Mouse (Mus musculus) heart, adult 18-20 months (tissue): ENCODE results near the gene Gm3317. TPM values are rescaled to one million over a fixed set of nuclear protein-coding genes. Genes with fewer than 3 reads are reported as not detected.
"Not testable (repeated sequence)": the region's sequence is repeated elsewhere in the genome, so short reads cannot be mapped to it uniquely, and the experiment has no call there.

Source experiments
- DNase-seq, 2 experiments: peaks; one replicate each; pipeline ENCODE4 v3.0.0; 2021 to 2022; ENCODE audit warnings: mixed read lengths in 1 of 2
- long read RNA-seq, 2 experiments: library from polyadenylated mRNA; stranded (forward); transcript quantifications; one replicate each; pipeline ENCODE4 v2.0.0; 2021
- total RNA-seq, 2 experiments: library from RNA; stranded (reverse); gene quantifications; 2 replicates each; pipeline ENCODE4 v1.2.3; 2021

Gm3317 gene
- total RNA-seq: not detected
- long read RNA-seq, experiment 1: 0 reads
- long read RNA-seq, experiment 2: 0 reads

GRCm38 (mm10) chr14:5164235-5164634 is at the start of gene Gm3317:
Gm3317 (plus strand) TSS chr14:5164535.
- not testable (repeated sequence) for DNase-seq

- not testable (repeated sequence) for DNase-seq
Measured at GRCm38 (mm10) chr14:5131219-5131618, 33.1 kb upstream of the Gm3317 start, which contains the start of gene Gm8279. Gm8279 (plus strand) TSS chr14:5131519.

GRCm38 (mm10) chr14:5185493-5185892 is 21.2 kb downstream of the Gm3317 start, which contains the start of gene Gm8271:
Gm8271 (plus strand) TSS chr14:5185793.
- not testable (repeated sequence) for DNase-seq

Other genes starting within 250 kb of the Gm3317 start
- gene Gm8297, start 180.6 kb upstream of the Gm3317 start, total RNA-seq: not detected
- gene Gm3298, start 148.6 kb upstream of the Gm3317 start, total RNA-seq: not detected
- not detected for gene 4930555G01Rik, start 113.9 kb upstream of the Gm3317 start, total RNA-seq
- gene Gm8281, start 93.5 kb upstream of the Gm3317 start, total RNA-seq: not detected
- gene Gm8279, start 33.0 kb upstream of the Gm3317 start, total RNA-seq: not detected
- gene Gm8271, start 21.3 kb downstream of the Gm3317 start, total RNA-seq: not detected
- not detected for gene Gm3526, start 96.0 kb downstream of the Gm3317 start, total RNA-seq
- not detected for gene Gm3542, start 170.4 kb downstream of the Gm3317 start, total RNA-seq
- not detected for gene Gm3500, start 224.5 kb downstream of the Gm3317 start, total RNA-seq